Mouse (Mus musculus) cerebellum, postnatal 10 days (tissue): ENCODE results near the gene Trim15.
"Not testable (repeated sequence)": the region's sequence is repeated elsewhere in the genome, so short reads cannot be mapped to it uniquely, and the experiment has no call there.

Experiments used
- DNase-seq, 2 experiments: peaks; one replicate each; pipeline ENCODE4 v3.0.0; 2021; ENCODE audit warnings: mixed read lengths in 2 of 2

Trim15 gene

DNA sequence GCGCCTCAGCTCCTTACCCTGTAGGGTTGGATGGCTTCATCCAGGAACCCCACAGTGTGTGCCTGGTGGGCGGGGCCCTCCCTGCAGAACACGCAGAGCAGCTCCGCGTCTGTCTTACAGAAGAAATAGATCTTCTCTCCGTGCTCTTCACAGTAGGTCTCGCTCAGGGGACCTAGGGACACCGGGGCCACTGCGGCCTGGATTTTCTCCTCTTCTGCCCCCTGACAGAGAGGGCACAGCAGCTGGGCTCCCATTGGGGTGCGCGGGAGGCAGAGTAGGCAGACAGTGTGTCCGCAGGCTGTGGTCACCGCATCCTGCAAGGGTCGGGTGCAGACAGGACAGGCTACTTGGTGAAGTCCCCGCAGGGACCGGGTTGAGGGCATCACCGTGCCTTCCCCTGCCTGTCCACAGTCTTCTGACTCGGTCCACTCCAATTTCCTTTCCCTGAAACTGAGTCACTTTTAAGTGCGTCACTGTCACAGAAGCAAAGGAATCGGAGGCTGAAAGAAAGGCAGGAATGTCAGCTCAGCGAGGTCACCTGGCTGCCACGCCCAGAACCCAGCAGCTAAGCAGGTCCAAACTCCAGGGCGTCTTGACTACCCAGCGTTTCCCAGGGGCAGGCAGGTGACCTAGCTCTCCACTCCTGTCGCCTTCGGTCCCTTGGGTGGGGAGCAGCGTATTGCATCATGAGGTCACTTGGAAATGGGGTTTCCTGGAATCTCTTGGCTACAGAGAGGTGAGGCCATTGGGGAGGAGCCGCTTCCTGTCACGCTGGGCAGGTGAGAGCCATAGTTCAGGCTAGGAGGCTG lies at the start of gene Trim15:
Gene Trim15, minus strand, starts transcription at position 492 of the 809 bp plus-strand sequence.
- DNase-seq = no peak

DNA sequence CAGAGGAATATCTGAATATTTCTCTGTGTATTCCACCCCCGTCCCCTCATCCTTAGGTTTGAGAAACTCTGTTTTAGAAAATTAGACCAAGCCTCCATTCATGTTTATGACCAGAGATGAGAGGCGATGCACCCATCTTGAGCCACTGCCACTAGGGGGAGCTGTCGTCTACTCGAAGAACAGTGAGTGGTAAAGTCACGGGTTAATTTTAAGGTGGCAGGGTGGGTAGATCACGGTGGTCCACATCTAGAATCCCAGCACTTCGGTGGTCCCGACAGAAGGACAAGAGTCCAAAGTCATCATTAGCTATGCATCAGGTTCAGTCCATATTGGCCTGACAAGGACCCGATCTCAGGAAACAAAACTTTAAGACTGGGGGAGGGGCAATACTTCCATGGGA lies 48.1 kb upstream of the Trim15 start:
- peak; percentile 85 to 90 for DNase-seq

DNA sequence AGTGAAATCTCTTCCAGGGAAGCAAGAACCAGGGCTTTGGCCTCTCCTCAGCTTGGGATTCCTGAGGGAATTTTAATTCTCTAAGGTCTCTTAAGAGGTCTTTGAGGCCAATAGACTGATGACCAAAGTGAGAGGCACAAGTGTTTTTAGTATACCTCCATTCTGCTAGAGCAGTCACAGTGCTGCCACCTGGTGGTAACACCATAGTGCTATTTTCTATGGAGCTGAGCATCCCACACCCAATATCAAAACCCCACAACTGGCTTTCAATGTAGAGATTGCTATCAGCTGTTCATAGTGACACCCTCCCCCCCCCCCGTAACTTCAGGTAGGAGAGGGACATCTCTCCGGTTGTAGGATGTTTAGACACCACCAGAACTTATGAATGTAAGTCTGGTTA lies 47.1 kb upstream of the Trim15 start:
- peak; percentile 91 to 94 for DNase-seq

DNA sequence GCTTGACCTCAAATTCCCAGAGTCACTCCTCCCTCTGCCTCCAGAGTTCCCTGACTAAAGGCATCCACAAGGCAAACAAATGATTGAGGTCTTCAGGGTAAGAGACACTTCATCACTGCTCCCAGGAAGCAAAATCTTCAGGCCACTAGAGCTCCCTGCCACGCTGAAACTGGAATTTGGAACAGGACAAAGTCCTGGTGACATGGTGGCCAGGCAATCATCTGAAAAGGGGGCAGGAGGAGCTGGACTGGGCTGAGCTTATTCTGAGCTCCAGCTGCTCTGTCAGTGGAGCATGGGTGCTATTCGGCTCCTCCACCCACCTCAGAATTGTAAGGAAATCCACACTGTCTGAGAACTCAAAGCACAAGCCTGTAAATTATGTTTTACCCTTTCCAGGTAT lies 45.0 kb upstream of the Trim15 start:
- DNase-seq = no peak

DNA sequence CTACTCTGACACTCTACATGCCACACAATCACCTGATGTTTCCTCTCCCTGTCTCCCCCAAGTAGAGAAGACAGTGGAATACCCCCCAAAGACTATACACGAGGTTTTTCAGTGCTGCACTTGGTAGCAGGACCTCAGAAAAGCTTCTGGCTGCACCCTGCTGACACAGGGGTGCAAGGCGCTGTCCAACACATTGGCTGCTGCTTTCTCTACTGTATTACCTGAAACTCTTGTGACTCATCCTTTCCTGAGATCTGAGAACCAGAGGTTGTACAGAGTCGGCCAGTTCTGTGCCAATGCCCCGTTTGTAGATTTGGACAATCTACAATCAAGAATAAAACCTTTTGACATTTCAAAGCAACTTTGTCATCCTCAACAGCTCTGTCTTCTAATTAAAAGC lies 42.8 kb upstream of the Trim15 start:
- no peak for DNase-seq

DNA sequence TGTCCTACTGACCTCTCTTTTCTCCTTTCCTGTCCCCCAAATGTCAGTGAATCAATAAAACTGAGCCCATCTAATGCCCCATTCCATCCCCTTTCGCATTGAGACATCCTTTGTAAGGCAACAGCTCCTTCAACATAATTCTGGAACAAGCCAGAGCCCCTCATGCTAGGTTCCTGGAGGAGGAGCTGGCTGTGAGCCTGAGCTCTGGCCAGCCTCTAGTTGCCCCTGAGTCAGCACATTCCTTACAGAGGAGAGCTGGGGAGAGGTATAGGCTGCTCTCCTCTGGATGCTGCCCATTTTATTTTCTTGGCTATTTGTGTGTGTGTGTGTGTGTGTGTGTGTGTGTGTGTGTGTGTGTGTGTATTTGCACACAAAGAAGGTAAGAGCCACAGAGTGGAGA lies 41.2 kb upstream of the Trim15 start:
- no peak for DNase-seq

DNA sequence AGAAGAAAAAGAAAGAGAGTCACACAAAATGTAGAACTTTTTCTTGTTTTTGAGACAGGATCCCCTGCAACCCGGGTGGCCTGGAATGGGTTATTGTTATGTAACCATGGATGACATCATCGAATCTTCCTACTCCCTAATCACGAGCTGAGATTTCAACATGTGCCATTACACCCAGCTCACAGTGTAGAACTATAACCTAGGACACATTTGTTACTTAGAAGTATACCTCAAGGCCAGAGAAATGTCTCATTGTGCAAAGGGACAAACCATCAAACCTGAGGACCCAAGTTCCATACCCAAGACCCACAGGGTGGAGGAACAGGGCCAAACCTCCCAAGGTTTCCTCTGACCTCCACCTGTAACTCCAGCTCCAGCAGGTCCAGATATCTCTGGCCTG lies 36.6 kb upstream of the Trim15 start:
- no peak for DNase-seq

DNA sequence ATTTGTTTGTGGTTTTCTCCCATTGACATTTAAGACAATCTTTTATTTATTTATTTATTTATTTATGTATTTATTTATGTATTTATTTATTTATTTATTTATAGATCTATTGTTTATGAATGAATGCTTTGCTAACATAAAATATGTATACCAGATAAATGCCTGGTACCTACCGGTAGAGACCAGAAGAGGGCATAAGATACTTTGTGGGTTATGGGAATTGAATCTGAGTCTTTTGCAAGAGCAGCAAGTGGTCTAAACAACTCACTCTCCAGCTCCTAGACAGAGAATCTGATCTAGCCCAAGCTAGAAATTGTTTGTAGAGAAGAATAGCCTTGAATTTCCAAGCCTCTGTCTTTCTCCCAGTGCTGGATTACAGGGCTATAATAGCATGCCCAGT lies 33.7 kb upstream of the Trim15 start:
- DNase-seq = peak; percentile 6 to 12

DNA sequence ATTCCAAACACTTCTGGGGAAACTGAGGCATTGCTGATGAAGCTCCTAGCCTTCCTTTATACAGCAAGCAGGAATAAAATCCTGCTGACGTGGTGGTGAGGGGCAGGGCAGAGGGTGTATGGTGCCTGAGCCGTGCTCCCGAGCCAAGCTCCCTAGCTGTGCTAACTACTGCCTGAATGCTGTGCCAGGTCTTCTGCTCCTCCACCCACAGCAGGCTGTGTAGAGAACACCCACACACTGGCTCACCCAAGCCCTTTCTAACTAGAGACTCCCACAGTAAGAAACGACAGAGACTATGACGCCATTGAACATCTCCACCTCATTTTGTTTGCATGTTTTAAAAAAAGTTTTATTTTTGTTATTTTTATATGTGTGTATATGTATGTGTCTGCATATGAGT lies 33.0 kb upstream of the Trim15 start:
- peak in 1 of 2 experiments; percentile 10 for DNase-seq

DNA sequence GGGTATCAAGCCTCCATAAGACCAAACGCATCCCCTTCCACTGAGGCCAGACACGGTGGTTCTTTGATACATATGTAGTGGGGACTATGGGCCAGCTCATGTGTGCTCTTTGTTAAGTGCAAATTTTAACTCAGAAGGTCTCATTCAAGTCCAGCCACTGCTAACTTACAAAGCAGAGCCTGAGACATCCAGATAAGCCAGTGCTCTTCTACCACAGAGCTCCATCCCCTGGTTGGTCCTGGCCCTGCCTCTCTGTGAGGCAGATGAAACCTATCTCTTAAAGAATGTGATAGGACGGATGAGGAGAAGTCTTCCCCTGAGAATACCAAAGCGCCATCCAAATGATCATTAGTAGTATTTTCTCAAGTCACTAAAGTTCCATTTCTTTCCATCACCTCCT lies 32.4 kb upstream of the Trim15 start:
- DNase-seq = no peak

DNA sequence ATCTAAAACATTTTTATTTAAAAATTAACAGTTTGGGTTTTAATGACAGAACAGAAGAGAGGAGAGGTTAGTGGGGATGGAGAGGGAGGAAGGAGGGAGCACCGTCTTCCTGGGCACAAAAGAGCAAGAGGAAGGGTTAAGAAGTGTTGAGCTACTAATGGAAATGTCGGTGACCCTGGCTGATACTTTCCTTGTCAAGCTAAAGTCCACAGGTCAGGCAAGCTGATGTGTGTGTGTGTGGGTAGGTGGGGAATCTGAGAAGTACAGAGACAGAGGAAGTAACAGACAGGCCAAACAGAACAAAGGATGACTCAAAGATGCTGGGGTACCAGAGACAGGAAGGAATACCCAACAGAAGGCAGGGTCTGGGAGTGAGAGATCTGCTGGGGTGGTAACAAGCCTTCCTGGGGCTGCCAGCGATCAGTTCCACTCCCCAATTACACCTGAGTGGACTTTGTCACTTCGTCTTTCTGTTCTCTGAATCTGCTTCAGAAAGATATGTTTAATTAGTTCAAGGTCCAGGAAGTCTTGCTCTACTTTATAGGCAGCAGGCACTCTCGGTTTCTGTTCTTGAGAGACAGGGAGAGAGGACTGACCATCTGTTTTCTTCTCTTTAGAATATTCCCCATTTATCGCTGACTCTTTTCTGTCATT lies 30.7 kb upstream of the Trim15 start, which contains the start of gene Trim31:
Gene Trim31, plus strand, starts transcription at position 567 of the 654 bp plus-strand sequence.
- no peak for DNase-seq

DNA sequence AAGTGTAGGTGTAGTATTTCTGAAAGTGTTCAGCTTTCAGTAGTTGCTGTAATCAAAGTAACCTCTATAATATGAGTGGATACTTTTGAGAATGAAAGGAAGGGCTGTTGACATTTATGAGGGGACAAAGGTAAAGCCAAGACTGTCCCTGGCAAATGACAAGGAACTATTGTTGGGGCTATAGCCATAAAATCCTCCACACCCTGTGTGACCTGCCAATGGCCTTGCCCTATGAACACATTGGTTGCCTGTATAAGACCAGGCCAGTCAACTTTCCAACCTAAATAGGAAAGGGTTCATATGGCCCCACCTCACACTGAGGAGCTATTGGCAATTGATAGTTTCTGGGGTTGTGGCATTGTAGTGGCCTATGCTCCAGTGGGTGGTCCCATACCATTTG lies 30.1 kb upstream of the Trim15 start:
- DNase-seq = no peak

DNA sequence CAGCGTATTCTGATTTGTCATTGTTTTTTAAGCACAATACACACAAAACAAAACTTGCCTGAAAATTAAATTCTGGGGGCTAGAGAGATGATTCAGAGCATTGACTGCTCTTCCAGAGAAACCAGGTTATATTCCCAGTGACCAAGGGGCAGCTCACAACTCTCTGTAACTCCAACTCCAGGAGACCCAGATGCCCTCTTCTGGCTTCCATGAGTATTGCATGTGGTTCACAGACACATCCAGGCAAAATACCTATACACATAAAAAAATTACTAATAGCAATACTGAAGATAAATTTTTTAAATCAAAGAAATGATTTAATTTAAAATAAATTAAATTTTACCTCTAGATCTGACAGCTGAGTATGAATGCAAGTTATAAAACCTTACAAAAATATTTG lies 29.6 kb upstream of the Trim15 start:
- DNase-seq = peak; percentile 66 to 76

DNA sequence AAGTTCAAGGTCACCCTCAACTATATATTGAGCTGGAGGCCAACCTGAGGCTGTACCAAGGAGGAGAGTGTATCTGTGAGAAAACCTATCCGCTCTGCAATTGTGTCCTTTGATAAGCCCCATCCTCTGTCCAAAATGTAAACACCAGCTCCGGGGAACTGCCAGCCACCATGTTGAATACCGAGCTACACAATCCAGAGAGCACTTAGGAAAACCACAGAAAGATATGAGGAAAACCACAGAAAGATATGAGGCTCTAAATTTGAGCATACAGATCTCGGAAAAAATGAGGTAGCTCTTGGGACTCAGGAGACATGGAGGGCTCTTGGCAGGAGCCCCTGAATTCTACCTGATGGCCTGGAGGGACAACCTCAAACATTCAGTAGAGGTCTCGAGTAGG lies 26.4 kb upstream of the Trim15 start:
- no peak for DNase-seq

DNA sequence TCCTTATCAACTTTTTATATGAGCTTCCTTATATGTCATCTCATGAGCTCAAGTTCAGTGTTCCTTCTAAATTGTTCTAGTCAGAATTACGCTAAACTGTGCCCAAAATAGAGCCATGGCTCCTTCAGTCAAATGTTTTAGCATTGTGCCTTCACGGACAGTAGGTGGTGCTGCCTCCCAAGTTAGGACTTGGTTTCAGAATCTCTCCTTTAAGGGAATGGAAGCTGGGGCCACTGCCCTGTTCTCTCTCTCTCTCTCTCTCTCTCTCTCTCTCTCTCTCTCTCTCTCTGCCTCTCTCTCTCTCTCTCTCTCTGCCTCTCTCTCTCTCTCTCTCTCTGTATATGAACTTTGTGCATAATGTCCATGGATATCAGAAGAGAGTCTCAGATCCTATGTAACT lies 25.4 kb upstream of the Trim15 start:
- peak; percentile 66 to 67 for DNase-seq

DNA sequence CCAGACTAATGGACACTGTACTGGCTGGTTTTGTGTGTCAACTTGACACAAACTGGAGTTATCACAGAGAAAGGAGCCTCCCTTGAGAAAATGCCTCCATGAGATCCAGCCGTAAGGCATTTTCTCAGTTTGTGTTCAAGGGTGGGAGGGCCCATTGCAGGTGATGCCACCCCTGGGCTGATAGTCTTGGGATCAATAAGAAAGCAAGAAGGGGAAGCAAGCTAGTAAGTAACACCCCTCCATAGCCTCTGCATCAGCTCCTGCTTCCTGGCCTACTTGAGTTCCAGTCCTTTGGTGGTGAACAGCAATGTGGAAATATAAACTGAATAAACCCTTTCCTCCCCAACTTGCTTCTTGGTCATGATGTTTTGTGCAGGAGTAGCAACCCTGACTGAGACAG lies 24.5 kb upstream of the Trim15 start:
- not testable (repeated sequence) for DNase-seq

DNA sequence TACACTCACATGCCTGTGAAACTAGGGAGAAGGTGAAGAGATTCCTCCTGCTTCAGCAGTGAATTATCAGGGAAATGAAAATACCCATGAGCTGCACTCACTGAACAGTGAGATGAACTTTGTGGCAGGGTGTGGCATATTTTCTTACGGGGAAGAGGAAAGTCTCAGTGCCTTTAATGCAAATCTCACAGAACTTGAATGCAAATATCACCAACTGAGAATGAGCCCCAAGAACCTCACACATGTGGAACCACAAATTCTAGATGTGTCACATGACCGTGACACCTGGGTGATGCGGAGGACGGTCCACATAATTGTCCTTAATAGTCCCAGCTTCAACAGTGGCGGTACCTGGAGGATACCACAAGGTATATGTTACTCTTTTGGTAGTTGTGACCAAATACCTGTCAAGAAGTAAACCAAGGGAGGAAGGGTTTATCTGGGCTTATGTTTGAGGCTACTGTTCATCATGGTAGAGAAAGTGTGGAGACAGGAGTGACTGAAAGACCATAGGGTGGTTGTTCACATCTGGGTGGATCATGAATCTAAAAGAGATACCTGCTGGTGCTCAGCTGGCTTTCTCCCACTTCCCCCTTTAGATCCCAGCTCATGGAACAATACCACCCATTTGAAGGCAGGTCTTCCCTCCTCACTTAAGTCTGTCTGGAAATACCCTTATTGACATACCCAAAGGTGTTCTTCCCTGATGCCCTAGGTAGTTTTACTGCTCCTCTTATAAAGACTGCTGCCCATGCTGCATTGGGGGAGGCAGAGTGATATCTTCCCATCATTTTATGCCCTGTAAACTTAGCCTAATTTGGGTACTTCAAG lies 23.3 kb upstream of the Trim15 start, which contains the start of gene Trim40:
Gene Trim40, minus strand, starts transcription at position 51 of the 831 bp plus-strand sequence.
- no peak for DNase-seq

DNA sequence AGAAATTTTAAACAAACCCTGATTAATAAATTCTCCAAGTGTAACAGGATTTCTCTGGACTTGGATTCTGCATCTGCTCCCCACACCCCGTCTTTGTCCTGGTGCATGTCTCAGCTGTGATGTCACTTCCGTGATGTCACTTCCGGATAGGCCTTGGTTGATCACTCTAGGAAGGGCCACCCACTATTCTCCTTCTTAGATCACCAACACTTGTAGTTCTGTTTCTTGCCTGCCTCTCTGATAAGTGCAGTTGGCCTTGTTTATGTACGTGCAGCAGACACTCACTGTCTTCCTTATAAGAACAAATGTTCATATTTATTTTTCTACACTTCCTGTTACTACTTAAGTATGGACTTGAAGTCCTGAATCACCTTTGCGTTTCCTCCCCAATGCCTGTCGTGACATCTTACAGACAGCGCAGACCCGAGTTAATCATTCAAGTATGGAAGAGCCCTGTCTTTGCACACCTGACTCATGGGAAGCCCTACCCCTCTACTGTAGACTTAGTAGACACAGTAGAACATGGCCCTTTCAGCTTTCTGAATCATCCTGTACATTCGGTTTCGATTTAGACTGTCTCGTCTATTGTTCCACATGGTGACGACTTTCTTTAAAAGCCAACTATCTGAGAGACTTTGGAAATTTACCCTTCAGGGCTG lies 18.3 kb upstream of the Trim15 start:
- DNase-seq = no peak

DNA sequence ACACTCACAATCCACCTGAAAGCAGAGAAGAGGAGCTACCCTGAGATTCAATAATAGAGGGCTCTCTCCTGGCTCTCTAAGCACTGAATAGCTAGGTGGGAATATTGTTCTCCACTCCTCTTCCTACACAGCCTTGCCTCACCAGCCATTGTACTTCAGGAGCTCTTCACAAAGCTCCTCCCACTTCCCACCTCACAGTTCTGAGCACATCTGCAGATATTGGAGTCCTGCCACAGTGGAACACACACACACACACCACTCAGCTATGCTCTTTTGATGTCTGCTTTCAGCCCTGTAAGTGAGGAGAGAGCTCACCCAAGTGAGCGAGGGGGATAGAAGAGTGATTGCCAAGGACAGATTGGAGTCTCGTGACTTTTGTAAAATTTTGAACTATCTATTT lies 16.3 kb upstream of the Trim15 start:
- DNase-seq = no peak

DNA sequence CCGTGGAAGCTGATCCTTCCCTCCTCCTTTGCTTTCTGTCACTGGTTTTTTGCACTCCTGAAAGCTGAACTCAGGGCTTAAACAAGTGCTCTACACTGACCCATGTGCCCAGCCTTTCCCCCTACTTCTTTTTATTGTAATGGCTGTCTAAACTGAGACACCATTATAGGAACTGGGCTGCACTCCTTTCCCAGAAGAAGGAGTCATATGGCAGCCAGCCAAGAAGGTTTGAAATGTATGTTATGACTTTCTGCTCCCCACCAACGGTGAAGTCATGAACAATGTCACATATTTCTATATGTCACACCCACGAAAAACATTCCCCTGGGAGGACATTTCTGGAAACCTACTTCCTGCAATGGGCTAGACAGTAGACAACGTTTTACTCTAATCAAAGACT lies 7.6 kb upstream of the Trim15 start:
- DNase-seq = no peak

DNA sequence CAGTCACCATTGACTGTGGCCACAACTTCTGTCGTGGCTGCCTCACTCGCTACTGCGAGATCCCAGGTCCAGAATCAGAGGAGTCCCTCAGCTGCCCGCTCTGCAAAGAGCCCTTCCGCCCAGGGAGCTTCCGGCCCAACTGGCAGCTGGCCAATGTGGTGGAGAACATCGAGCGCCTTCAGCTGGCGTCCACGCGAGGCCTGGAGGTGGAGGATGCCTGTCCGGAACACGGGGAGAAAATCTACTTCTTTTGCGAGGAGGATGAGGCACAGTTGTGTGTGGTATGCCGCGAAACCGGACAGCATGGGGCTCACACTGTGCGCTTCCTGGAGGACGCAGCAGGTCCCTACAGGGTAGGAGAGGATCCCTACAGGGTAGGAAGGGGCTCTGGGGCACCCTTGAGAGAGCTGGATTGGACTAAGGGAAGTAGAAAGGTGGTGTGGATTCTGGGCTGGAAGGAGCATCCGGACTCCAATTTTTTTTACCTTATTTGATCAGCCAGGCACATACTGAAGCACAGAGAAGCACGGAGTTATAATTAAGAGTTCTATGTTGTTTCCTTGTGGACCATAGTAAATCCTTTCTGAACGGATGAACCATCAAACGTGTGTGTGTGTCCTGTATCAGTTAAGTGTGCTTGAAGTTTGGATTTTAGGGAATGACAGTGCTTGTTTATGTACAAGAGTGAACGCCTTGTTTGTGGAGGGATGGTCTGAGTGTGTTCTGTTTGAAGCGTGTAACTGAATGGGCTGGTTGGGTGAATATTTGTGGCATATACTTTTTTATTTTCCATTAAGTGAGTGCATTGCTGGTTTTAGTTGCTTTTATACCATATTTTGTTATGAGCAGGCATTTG lies 3.2 kb upstream of the Trim15 start:
- peak; percentile 61 to 64 for DNase-seq
